Mouse (Mus musculus) layer of hippocampus, adult 2 months (tissue): Measurements from ENCODE around the gene Dnajc17. TPM values are rescaled to one million over a fixed set of nuclear protein-coding genes. Genes with fewer than 3 reads are reported as not detected.

Experiments
- DNase-seq, 2 experiments: peaks; one replicate each; pipeline ENCODE4 v3.0.0; 2022; ENCODE audit warnings: low spot score in 2 of 2
- H3K27ac ChIP-seq: fragments of 200-600 bp; 2 replicates; pipeline ENCODE4 v1.8.1; 2022
- H3K4me3 ChIP-seq: fragments of 200-600 bp; 2 replicates; pipeline ENCODE4 v1.8.1; 2022; ENCODE audit warnings: mild to moderate bottlenecking
- CTCF ChIP-seq: fragments of 200-600 bp; conservative IDR thresholded peaks from 2 replicates; pipeline ENCODE4 v1.8.1; 2022; ENCODE audit warnings: antibody characterized with exemption, mild to moderate bottlenecking, moderate library complexity
- total RNA-seq, 2 experiments: library from RNA; stranded (reverse); gene quantifications; 2 replicates each; pipeline ENCODE4 v1.2.3; 2021

Dnajc17 gene
- total RNA-seq, 2 experiments from 2014 or later: 16.5 to 17.6 TPM

- Histone ChIP-seq H3K27ac (peak overlapping the region; percentile 28; the same call in 1 of the 2 replicates), H3K4me3 (peak overlapping the region; percentile 46)
- peak; percentile 77 to 89 for DNase-seq
- TF ChIP-seq CTCF: peak; percentile 72
These were observed 19.4 kb downstream of the Dnajc17 start for GRCm38 (mm10) chr2:119189029-119189710.

GRCm38 (mm10) chr2:119182914-119183313 is 25.7 kb downstream of the Dnajc17 start:
- Histone ChIP-seq H3K27ac (no peak overlapping the region), H3K4me3 (no peak overlapping the region)
- DNase-seq: no peak
- no peak for TF ChIP-seq CTCF

GRCm38 (mm10) chr2:119177384-119177939 is 31.1 kb downstream of the Dnajc17 start:
- no peak for DNase-seq
- Histone ChIP-seq H3K4me3 (no peak overlapping the region), H3K27ac (no peak overlapping the region)
- TF ChIP-seq CTCF: no peak

DNA sequence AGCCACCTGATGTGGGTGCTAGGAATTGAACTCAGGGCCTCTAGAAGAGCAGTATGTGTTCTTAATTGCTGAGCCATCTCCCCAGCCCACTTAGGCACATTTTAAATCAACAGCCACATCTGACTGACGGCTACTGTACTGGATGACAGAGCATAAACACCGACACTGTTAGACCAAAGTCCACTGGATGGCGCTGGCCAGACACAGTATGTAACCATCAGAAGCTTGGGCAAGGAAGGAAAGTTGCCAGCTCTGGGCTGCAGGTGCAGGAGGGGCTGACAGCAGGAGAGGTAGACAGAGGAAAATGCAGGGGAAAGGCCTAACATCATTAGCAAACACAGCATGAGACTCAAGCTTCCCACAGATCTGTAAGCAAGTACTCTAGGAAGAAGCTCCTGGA is 31.8 kb downstream of the Dnajc17 start:
- H3K27ac ChIP-seq: no peak overlapping the region
- TF ChIP-seq CTCF: no peak
- H3K4me3 ChIP-seq: no peak overlapping the region
- no peak for DNase-seq

DNA sequence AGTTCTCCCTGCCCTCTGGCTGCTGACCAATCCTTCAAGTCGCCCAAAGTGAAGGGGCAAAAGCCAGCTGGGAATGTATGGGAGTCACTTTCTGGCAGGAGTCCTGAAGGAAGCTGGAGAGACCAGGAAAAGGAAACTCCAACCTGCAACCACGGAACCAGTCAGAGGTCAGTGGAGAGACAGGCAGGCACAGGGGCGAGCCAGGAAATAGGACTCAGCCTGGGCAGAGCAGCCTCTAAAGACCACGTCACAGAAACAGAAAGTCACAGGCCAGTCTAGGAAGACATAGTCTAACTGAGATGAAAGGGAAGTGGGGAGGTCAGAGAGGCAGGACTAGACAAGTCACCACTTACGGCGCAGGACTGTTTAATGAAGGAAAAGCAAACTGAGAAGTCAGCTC is 33.0 kb downstream of the Dnajc17 start:
- DNase-seq: no peak
- TF ChIP-seq CTCF: no peak
- H3K4me3 ChIP-seq: no peak overlapping the region
- H3K27ac ChIP-seq: no peak overlapping the region

- TF ChIP-seq CTCF: no peak
- no peak overlapping the region for H3K4me3 ChIP-seq
- no peak overlapping the region for H3K27ac ChIP-seq
- DNase-seq: no peak
These were observed 33.7 kb downstream of the Dnajc17 start for GRCm38 (mm10) chr2:119174866-119175265.

GRCm38 (mm10) chr2:119173991-119174651 is 34.5 kb downstream of the Dnajc17 start, which contains the start of gene Gm14137:
Gene Gm14137, plus strand, starts transcription at chr2:119174509.
- no peak within 1 kb of the TSS for H3K4me3 ChIP-seq
- TF ChIP-seq CTCF: no peak
- peak within 1 kb of the TSS; percentile 14; the same call in 1 of the 2 replicates for H3K27ac ChIP-seq
- DNase-seq: no peak

GRCm38 (mm10) chr2:119172862-119173576 is 35.6 kb downstream of the Dnajc17 start:
- Histone ChIP-seq H3K27ac (no peak overlapping the region), H3K4me3 (no peak overlapping the region)
- no peak for TF ChIP-seq CTCF
- peak in 1 of 2 experiments; percentile 17 for DNase-seq

DNA sequence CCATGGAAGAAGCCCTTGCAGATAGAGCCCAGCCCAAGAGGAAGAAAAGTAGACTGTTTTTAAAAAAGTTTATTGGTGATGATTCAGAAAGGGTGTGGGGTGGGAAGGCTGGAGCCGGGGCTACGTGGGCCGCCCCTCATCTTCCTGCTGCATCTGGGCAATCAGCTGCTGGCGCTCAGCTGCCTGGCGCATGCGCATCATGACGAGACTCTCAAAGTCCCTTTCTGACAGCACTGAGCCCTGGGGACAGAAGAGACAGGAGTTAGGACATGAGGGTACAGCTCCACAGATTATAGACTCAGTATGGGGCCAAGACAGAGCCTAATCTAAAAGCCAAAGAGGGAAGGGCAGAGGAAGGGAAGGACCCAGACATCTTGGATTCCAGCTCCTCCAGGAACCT is 36.1 kb downstream of the Dnajc17 start:
- no peak overlapping the region for H3K27ac ChIP-seq
- no peak overlapping the region for H3K4me3 ChIP-seq
- TF ChIP-seq CTCF: no peak
- DNase-seq: no peak

- no peak for DNase-seq
- no peak for TF ChIP-seq CTCF
- no peak overlapping the region for H3K27ac ChIP-seq
- H3K4me3 ChIP-seq: no peak overlapping the region
These were observed 37.0 kb downstream of the Dnajc17 start for GRCm38 (mm10) chr2:119171574-119171973.

GRCm38 (mm10) chr2:119170282-119170681 is 38.3 kb downstream of the Dnajc17 start:
- no peak for DNase-seq
- Histone ChIP-seq H3K4me3 (no peak overlapping the region), H3K27ac (no peak overlapping the region)
- TF ChIP-seq CTCF: no peak

DNA sequence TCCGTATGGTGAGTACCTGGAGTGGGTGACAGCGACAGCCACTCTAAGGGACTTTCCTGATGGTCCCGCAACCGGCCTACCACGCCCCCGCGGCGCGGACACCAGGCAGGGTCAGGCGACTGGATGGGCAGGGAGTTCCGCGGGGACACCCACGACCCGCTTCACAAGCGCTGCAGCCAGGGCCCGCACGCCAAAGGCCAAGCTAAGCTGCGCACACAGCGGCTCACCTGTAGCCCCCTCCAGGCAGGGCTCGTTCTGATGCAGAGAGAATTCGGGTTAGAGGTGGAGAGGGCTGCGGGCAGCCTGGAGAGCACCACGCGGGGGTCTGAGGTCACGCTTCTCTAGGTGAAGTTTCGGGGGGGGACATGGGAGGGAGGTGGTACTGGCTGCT is 40.7 kb downstream of the Dnajc17 start:
- Histone ChIP-seq H3K27ac (no peak overlapping the region), H3K4me3 (peak overlapping the region; percentile 72)
- TF ChIP-seq CTCF: no peak
- no peak for DNase-seq
